Mouse (Mus musculus) G1E (cell line): ENCODE data around the gene Rab7b. TPM values are rescaled to one million over a fixed set of nuclear protein-coding genes. Genes with fewer than 3 reads are reported as not detected.

Experiments used
- ATAC-seq: 2 replicates; pipeline ENCODE4 v1.8.0; 2016; ENCODE audit warnings: mild to moderate bottlenecking; ENCODE audit not compliant: insufficient number of reproducible peaks, poor library complexity, low FRiP score, severe bottlenecking; ENCODE audit errors: extremely low read depth
- DNase-seq: peaks from one replicate; pipeline ENCODE4 v3.0.0; 2012; ENCODE audit warnings: low spot score
- H3K27me3 ChIP-seq: 2 replicates; pipeline ENCODE4 v1.6.1; 2012; ENCODE audit warnings: mild to moderate bottlenecking, low read length, inconsistent platforms; ENCODE audit not compliant: insufficient read depth
- H3K36me3 ChIP-seq: replicated peaks from 2 replicates; pipeline ENCODE3; 2012; ENCODE audit warnings: mild to moderate bottlenecking, inconsistent platforms
- H3K4me1 ChIP-seq: 2 replicates; pipeline ENCODE4 v1.6.1; 2012; ENCODE audit warnings: low read depth, low read length, inconsistent platforms, mixed read lengths; ENCODE audit not compliant: insufficient read depth
- H3K4me3 ChIP-seq: 2 replicates; pipeline ENCODE4 v1.5.1; 2012; ENCODE audit warnings: low read depth, mild to moderate bottlenecking, inconsistent platforms, low read length, moderate library complexity, mixed read lengths
- H3K9me3 ChIP-seq: replicated peaks from 2 replicates; pipeline ENCODE4 v1.6.1; 2012; ENCODE audit warnings: inconsistent platforms
- CTCF ChIP-seq: IDR thresholded peaks from 2 replicates; pipeline ENCODE4 v1.5.1; 2012; ENCODE audit warnings: low read depth, low read length, inconsistent platforms, mixed read lengths
- GATA1 ChIP-seq: IDR thresholded peaks from 2 replicates; pipeline ENCODE4 v1.6.1; 2012; ENCODE audit warnings: borderline replicate concordance, low read length, inconsistent platforms, mixed read lengths
- GATA2 ChIP-seq: IDR thresholded peaks from 2 replicates; pipeline ENCODE4 v1.6.1; 2012; ENCODE audit warnings: low read depth, low read length, inconsistent platforms, borderline replicate concordance
- POLR2AphosphoS5 ChIP-seq: IDR thresholded peaks from 2 replicates; pipeline ENCODE4 v1.6.1; 2012; ENCODE audit warnings: low read depth, low read length, inconsistent platforms; ENCODE audit not compliant: insufficient replicate concordance
- TAL1 ChIP-seq: conservative IDR thresholded peaks from 2 replicates; pipeline ENCODE4 v1.6.1; 2012; ENCODE audit warnings: low read depth, low read length, inconsistent platforms, mixed read lengths
- polyA plus RNA-seq: library from polyadenylated mRNA; stranded (reverse); fragments of >175 nt; gene quantifications from 2 replicates; pipeline ENCODE4 v1.2.3, GENCODE M21; 2012
- total RNA-seq, 2 experiments: library from RNA; stranded (forward) in 1 of 2; stranded (reverse) in 1 of 2; fragments of 200-1000 nt in 1 of 2; fragments of >200 nt in 1 of 2; fragmentation: Nextera tagmentation in 1 of 2; gene quantifications; 2 replicates each; pipeline ENCODE4 v1.2.3; 2014 to 2017

The Rab7b gene
- total and polyA plus RNA-seq, 3 experiments = 0.38 TPM; not detected in 2

- no peak for ATAC-seq
- TF ChIP-seq POLR2AphosphoS5 (no peak), TAL1 (no peak), GATA2 (no peak), CTCF (no peak), GATA1 (no peak)
- peaks cover 65% of the 10 kb centered on the region for H3K4me1 ChIP-seq
- peaks cover 54% of the 10 kb centered on the region for H3K27me3 ChIP-seq
- H3K9me3 ChIP-seq = no peaks in the 10 kb centered on the region
- DNase-seq = no peak
- no peak overlapping the region for H3K4me3 ChIP-seq
- H3K36me3 ChIP-seq = no peaks in the 10 kb centered on the region
These were observed 62.8 kb downstream of the Rab7b start for GRCm38 (mm10) chr1:131751181-131751890.

GRCm38 (mm10) chr1:131751891-131752311 is 63.4 kb downstream of the Rab7b start:
- H3K36me3 ChIP-seq = no peaks in the 10 kb centered on the region
- no peak for ATAC-seq
- H3K4me1 ChIP-seq = peaks cover 67% of the 10 kb centered on the region
- TF ChIP-seq GATA2 = no peak
- TF ChIP-seq TAL1 = no peak
- no peak for TF ChIP-seq CTCF
- TF ChIP-seq POLR2AphosphoS5 = no peak
- TF ChIP-seq GATA1 = no peak
- no peak for DNase-seq
- H3K4me3 ChIP-seq = no peak overlapping the region
- H3K27me3 ChIP-seq = peaks cover 48% of the 10 kb centered on the region
- H3K9me3 ChIP-seq = no peaks in the 10 kb centered on the region

GRCm38 (mm10) chr1:131754212-131754829 is 65.8 kb downstream of the Rab7b start:
- ATAC-seq (peak; percentile 92), DNase-seq (peak; percentile 86)
- TF ChIP-seq GATA2 = no peak
- peak; percentile 69 for TF ChIP-seq TAL1
- Histone ChIP-seq H3K4me3 (peak overlapping the region; percentile 49; the same call in 1 of the 2 replicates), H3K4me1 (peaks cover 66% of the 10 kb centered on the region), H3K9me3 (no peaks in the 10 kb centered on the region), H3K36me3 (no peaks in the 10 kb centered on the region), H3K27me3 (peaks cover 26% of the 10 kb centered on the region)

GRCm38 (mm10) chr1:131754916-131755315 is 66.4 kb downstream of the Rab7b start:
- H3K36me3 ChIP-seq = no peaks in the 10 kb centered on the region
- H3K4me3 ChIP-seq = peak overlapping the region; percentile 49; the same call in 1 of the 2 replicates
- ATAC-seq (peak; percentile 37), DNase-seq (peak; percentile 60)
- TF ChIP-seq CTCF (no peak), GATA1 (no peak), POLR2AphosphoS5 (no peak), TAL1 (no peak), GATA2 (no peak)
- peaks cover 65% of the 10 kb centered on the region for H3K4me1 ChIP-seq
- H3K27me3 ChIP-seq = peaks cover 21% of the 10 kb centered on the region
- H3K9me3 ChIP-seq = no peaks in the 10 kb centered on the region

- no peak overlapping the region for H3K4me3 ChIP-seq
- H3K4me1 ChIP-seq = peaks cover 65% of the 10 kb centered on the region
- DNase-seq = no peak
- H3K27me3 ChIP-seq = peaks cover 15% of the 10 kb centered on the region
- H3K9me3 ChIP-seq = no peaks in the 10 kb centered on the region
- no peaks in the 10 kb centered on the region for H3K36me3 ChIP-seq
- TF ChIP-seq CTCF = no peak
- no peak for TF ChIP-seq POLR2AphosphoS5
- no peak for TF ChIP-seq TAL1
- no peak for TF ChIP-seq GATA2
- no peak for TF ChIP-seq GATA1
- no peak for ATAC-seq
These were observed 68.7 kb downstream of the Rab7b start for GRCm38 (mm10) chr1:131757211-131757610.

GRCm38 (mm10) chr1:131758796-131759195 is 70.3 kb downstream of the Rab7b start:
- Histone ChIP-seq H3K4me3 (no peak overlapping the region), H3K36me3 (no peaks in the 10 kb centered on the region), H3K4me1 (peaks cover 54% of the 10 kb centered on the region), H3K9me3 (no peaks in the 10 kb centered on the region), H3K27me3 (peaks cover 11% of the 10 kb centered on the region)
- no peak for DNase-seq
- ATAC-seq = no peak
- TF ChIP-seq GATA2 (no peak), POLR2AphosphoS5 (no peak), CTCF (no peak), GATA1 (no peak), TAL1 (no peak)
